23 mouse cellular contexts compared by ENCODE assay signal in genomic region chr10:91145413-91145812, GRCm38 (mm10).
"Had no signal": no experiment of that assay in that cellular context is flagged by ENCODE, and none has a peak within 500 bp of the region (broad histone marks: within the 10 kb centered on the region; RNA-seq: fewer than 3 reads in every experiment).

No protein-coding gene starts in this region.

- H3K9me3 ChIP-seq: limb, embryonic 12.5 days; limb, embryonic 15.5 days; megakaryocyte, embryonic 14.5 days; midbrain, embryonic 15.5 days; neural tube, embryonic 13.5 days; stomach, embryonic 15.5 days had no signal

- ATAC-seq: midbrain, embryonic 15.5 days had no signal

- DNase-seq: kidney, adult 2 months; kidney, postnatal 25 days; layer of hippocampus, postnatal 36 days; left cerebral cortex, postnatal 4 days; lung, embryonic 14.5 days; lung, postnatal 10 days; lung, postnatal 36 days; retina, postnatal 1 day; right cerebral cortex, postnatal 25 days; spleen, adult 18-20 months; thymus, postnatal 25 days had no signal

- H3K4me3 ChIP-seq: layer of hippocampus, adult 2 months; left cerebral cortex, adult 2 months; limb, embryonic 12.5 days; limb, embryonic 15.5 days; megakaryocyte, embryonic 14.5 days; midbrain, embryonic 15.5 days; neural tube, embryonic 13.5 days; stomach, embryonic 15.5 days had no signal

- H3K4me1 ChIP-seq: limb, embryonic 12.5 days; midbrain, embryonic 15.5 days; neural tube, embryonic 13.5 days; stomach, embryonic 15.5 days had no signal

- H3K9ac ChIP-seq: limb, embryonic 12.5 days; limb, embryonic 15.5 days; liver, embryonic 14.5 days; lung, embryonic 14.5 days; midbrain, embryonic 15.5 days; neural tube, embryonic 13.5 days; stomach, embryonic 15.5 days had no signal

- H3K27me3 ChIP-seq: limb, embryonic 12.5 days; limb, embryonic 15.5 days; megakaryocyte, embryonic 14.5 days; midbrain, embryonic 15.5 days; neural tube, embryonic 13.5 days; stomach, embryonic 15.5 days had no signal

- H3K27ac ChIP-seq: kidney, postnatal 0 days; layer of hippocampus, adult 2 months; left cerebral cortex, adult 2 months; limb, embryonic 12.5 days; limb, embryonic 15.5 days; liver, embryonic 14.5 days; midbrain, embryonic 15.5 days; neural tube, embryonic 13.5 days; stomach, embryonic 15.5 days had no signal

- H3K4me2 ChIP-seq: limb, embryonic 12.5 days; limb, embryonic 15.5 days; liver, embryonic 11.5 days; lung, embryonic 14.5 days; midbrain, embryonic 11.5 days; midbrain, embryonic 15.5 days; neural tube, embryonic 13.5 days; stomach, embryonic 15.5 days had no signal
